Mouse (Mus musculus): Measurements from ENCODE around the gene Gm7233.
"Not testable (repeated sequence)": the region's sequence is repeated elsewhere in the genome, so short reads cannot be mapped to it uniquely, and the experiment has no call there.

The Gm7233 gene

GRCm38 (mm10) chr14:43179567-43179966 is at the start of gene Gm7233:
Gene Gm7233, plus strand, starts transcription at chr14:43179867.
- in situ Hi-C loops (cut with MboI; ENCODE audit: unreplicated experiment in 2 of 2) = not testable (repeated sequence)

DNA sequence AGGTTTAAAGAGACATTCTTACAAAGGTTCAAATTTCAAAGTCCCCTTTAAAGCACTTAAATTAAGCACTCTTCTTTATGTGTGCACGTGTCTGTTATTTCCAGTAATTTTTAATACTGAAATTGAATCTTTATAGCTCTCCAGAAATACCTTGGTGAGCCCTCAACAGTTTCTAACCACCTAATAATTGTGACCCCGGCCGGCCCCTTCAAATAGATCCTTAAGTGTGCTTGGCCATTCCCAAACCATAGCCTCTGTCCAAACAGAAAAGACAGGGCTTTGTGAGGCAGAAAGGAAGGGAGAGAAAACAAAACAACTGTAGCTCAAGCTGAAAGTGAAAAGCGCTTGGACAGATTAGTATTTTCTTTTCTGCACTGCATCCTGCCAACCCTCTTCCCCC is 12.5 kb upstream of the Gm7233 start:
- in situ Hi-C loops (cut with MboI; ENCODE audit: unreplicated experiment in 2 of 2) = not testable (repeated sequence)

DNA sequence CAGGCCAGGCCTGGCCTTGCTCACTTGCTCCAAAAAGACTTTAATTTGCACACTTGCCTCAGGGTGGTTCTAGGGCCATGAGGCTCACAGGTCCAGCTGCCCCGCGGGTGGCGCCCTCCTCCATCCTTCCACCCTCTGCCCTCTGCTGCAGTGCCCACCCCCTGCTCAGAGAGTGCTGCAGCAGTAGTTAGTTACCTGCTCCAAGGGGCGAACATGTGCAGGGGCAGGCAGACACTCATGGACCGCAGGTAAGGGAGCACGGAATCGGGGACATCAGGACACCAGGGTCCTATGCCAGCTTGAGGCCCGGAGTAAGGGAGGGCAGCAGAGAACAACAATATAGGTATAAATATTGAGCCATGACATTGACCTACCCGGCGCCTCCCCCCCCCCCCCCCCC is 11.7 kb upstream of the Gm7233 start:
- in situ Hi-C loops (cut with MboI; ENCODE audit: unreplicated experiment in 2 of 2) = not testable (repeated sequence)

- in situ Hi-C loops (cut with MboI; ENCODE audit: unreplicated experiment in 2 of 2) = not testable (repeated sequence)
Measured at GRCm38 (mm10) chr14:43168573-43169170, 11.0 kb upstream of the Gm7233 start.

DNA sequence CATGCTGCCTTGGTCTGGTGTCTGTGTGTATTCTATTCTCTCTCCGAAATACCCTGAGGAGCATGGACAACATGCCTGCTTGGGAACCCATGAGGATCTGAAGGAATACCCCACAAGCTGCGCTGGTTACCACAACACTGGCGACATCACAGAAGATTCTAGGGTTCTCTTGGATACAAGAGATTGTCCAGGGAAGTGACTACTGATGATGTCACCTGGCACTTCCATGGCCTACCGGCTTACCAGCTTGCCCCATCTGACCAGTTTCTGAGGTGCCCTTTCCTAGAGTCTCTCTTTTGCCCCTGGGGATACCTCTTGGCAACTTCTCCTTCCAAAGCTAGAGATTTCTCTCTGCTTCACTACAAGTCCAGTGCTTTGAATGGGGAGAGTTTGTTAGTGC is 55.5 kb downstream of the Gm7233 start, which contains the start of gene Gm8122:
Gene Gm8122, minus strand, starts transcription at position 101 of the 400 bp plus-strand sequence.
- in situ Hi-C loops (cut with MboI; ENCODE audit: unreplicated experiment in 2 of 2) = not testable (repeated sequence)

All from v-Abl transformed pro-B cells (cell line).